Mouse (Mus musculus): ENCODE measurements around the gene Acot7.

DNA sequence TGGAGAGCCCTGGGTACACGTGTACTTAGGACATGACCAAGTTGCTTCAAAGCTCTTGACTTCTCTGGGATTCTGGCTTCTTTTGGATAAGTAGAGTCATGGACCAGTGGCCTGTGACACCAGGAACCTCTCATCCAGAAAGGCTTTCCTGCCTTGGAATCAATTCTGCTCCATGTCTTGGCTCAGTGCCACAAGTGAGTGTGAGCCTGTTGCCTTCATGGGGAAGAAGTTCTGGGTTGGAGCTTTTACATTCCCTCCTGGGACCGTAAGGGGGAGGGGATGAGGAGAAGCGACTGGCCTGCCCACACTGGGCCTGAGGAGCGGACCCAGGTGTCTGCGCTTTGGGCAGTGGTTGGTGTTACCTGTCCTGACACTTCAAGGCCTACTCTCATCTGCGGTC is 44.2 kb downstream of the Acot7 start:
- TF ChIP-seq POLR2A (IDR thresholded peaks at IDR 0.05; ENCODE audit: low read depth, low read length) (no peak), CTCF (IDR thresholded peaks at IDR 0.05; ENCODE audit: extremely low read depth, insufficient read depth, insufficient read length, insufficient replicate concordance) (no peak)
